Mouse (Mus musculus) heart, embryonic 13.5 days (tissue): ENCODE results near the gene Nuak2. TPM values are rescaled to one million over a fixed set of nuclear protein-coding genes. Genes with fewer than 3 reads are reported as not detected.

Experiments
- ATAC-seq: fragments of 200-750 bp; cut with Nextera tagmentation; 2 replicates; pipeline ENCODE4 v1.8.0; 2017; ENCODE audit warnings: moderate TSS enrichment; ENCODE audit not compliant: insufficient number of reproducible peaks, low FRiP score, low TSS enrichment; ENCODE audit errors: extremely low read depth
- H3K27ac ChIP-seq: fragments of 300-500 bp; sonication (generic); replicated peaks from 2 replicates; pipeline ENCODE4 v1.5.1; 2015; ENCODE audit warnings: moderate library complexity, mild to moderate bottlenecking, inconsistent platforms
- H3K27me3 ChIP-seq: fragments of 300-500 bp; sonication (generic); replicated peaks from 2 replicates; pipeline ENCODE4 v1.6.1; 2015; ENCODE audit warnings: mild to moderate bottlenecking, inconsistent platforms
- H3K36me3 ChIP-seq: fragments of 300-500 bp; sonication (generic); 2 replicates; pipeline ENCODE4 v1.6.1; 2015; ENCODE audit warnings: mild to moderate bottlenecking, inconsistent platforms
- H3K4me1 ChIP-seq: fragments of 300-500 bp; sonication (generic); 2 replicates; pipeline ENCODE4 v1.6.1; 2015; ENCODE audit warnings: inconsistent platforms
- H3K4me2 ChIP-seq: fragments of 300-500 bp; sonication (generic); 2 replicates; pipeline ENCODE4 v1.6.1; 2015; ENCODE audit warnings: inconsistent platforms, mild to moderate bottlenecking, moderate library complexity
- H3K4me3 ChIP-seq: fragments of 300-500 bp; sonication (generic); 2 replicates; pipeline ENCODE4 v1.5.1; 2015; ENCODE audit warnings: moderate library complexity, mild to moderate bottlenecking, inconsistent platforms
- H3K9ac ChIP-seq: fragments of 300-500 bp; sonication (generic); 2 replicates; pipeline ENCODE4 v1.6.1; 2015; ENCODE audit warnings: inconsistent platforms, mild to moderate bottlenecking, moderate library complexity
- H3K9me3 ChIP-seq: fragments of 300-500 bp; sonication (generic); 2 replicates; pipeline ENCODE4 v1.6.1; 2016; ENCODE audit warnings: inconsistent platforms
- WGBS: fragments of 180-500 bp; shearing (Covaris S2); methylation state at CpG from one replicate; pipeline ENCODE4 v1.1.7; 2015; ENCODE audit warnings: mixed read lengths; 5-methylcytosine and 5-hydroxymethylcytosine counted together
- polyA plus RNA-seq: library from polyadenylated mRNA; unstranded; fragments of >200 nt; fragmentation: Nextera tagmentation; extraction: Ambion mirVana; gene quantifications from 2 replicates; pipeline ENCODE4 v1.2.1, GENCODE M21; 2015

Gene Nuak2
- polyA plus RNA-seq, 1 experiment from 2014 or later: 2.0 TPM

GRCm38 (mm10) chr1:132316625-132316994 is 684 bp downstream of the Nuak2 start:
- WGBS: 39% methylated on average over 7 of the region's 7 CpGs
- Histone ChIP-seq H3K4me2 (peak overlapping the region; percentile 96), H3K4me3 (peak overlapping the region; percentile 70), H3K27me3 (peaks cover 46% of the 10 kb centered on the region), H3K9ac (peak overlapping the region; percentile 83), H3K4me1 (peaks cover 53% of the 10 kb centered on the region), H3K36me3 (no peaks in the 10 kb centered on the region), H3K9me3 (no peaks in the 10 kb centered on the region), H3K27ac (no peak overlapping the region)
- no peak for ATAC-seq

DNA sequence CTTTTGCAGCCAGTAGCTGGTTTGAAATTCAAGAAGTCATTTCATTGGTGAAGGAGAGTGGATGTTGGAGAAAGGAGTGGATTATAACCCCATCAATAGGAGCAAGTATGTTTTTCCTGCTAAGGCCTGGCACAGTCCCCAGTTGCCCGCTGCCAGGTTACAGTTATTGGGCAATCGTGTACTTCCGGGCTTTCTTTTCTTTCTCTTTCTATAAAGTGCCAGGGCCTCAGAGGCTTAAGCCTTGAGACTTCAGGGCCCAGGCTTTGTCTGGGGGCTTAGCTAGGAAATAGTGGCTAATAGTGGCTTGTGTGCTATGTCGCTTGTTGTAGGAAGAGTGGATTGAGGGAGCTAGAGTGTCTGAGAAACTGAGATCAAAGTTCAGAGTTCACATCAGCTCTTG is 1.5 kb downstream of the Nuak2 start:
- 0 out of 2 replicates have a peak overlapping the region, but pooled peaks have one; percentile 50 for H3K9ac ChIP-seq
- 80% methylated on average over 4 of the region's 4 CpGs for WGBS
- no peaks in the 10 kb centered on the region for H3K9me3 ChIP-seq
- peak overlapping the region; percentile 70 for H3K4me3 ChIP-seq
- H3K27ac ChIP-seq: no peak overlapping the region
- H3K36me3 ChIP-seq: no peaks in the 10 kb centered on the region
- H3K27me3 ChIP-seq: peaks cover 46% of the 10 kb centered on the region
- peaks cover 53% of the 10 kb centered on the region for H3K4me1 ChIP-seq
- no peak for ATAC-seq
- H3K4me2 ChIP-seq: peak overlapping the region; percentile 96

GRCm38 (mm10) chr1:132317894-132318863 is 2.3 kb downstream of the Nuak2 start:
- H3K9me3 ChIP-seq: no peaks in the 10 kb centered on the region
- H3K4me2 ChIP-seq: peak overlapping the region; percentile 96
- peaks cover 56% of the 10 kb centered on the region for H3K4me1 ChIP-seq
- H3K4me3 ChIP-seq: no peak overlapping the region
- no peak for ATAC-seq
- no peaks in the 10 kb centered on the region for H3K36me3 ChIP-seq
- 0 out of 2 replicates have a peak overlapping the region, but pooled peaks have one; percentile 3 for H3K9ac ChIP-seq
- H3K27me3 ChIP-seq: peaks cover 46% of the 10 kb centered on the region
- no peak overlapping the region for H3K27ac ChIP-seq
- WGBS: 45% methylated on average over 8 of the region's 8 CpGs

DNA sequence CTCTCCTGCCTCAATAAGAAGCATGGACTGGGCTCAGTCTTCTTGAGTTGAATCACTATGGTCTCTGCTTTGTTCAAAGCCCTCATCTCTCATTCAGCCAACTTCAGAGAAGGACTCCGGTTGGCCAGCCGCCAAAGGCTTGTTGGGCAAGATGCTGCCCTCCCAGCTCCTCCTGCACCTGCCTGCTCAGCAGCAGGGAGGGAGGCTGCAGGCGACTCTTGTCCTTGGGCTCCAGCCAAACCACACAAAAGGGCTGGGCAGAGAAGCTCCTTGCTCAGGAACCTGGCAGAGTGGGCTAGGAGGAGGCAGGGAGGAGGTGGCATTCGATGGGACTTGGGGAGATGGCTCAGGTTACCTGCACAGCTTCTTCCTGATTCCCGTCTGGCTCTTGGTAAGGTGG is 3.3 kb downstream of the Nuak2 start:
- no peaks in the 10 kb centered on the region for H3K36me3 ChIP-seq
- no peak overlapping the region for H3K27ac ChIP-seq
- H3K4me2 ChIP-seq: no peak overlapping the region

DNA sequence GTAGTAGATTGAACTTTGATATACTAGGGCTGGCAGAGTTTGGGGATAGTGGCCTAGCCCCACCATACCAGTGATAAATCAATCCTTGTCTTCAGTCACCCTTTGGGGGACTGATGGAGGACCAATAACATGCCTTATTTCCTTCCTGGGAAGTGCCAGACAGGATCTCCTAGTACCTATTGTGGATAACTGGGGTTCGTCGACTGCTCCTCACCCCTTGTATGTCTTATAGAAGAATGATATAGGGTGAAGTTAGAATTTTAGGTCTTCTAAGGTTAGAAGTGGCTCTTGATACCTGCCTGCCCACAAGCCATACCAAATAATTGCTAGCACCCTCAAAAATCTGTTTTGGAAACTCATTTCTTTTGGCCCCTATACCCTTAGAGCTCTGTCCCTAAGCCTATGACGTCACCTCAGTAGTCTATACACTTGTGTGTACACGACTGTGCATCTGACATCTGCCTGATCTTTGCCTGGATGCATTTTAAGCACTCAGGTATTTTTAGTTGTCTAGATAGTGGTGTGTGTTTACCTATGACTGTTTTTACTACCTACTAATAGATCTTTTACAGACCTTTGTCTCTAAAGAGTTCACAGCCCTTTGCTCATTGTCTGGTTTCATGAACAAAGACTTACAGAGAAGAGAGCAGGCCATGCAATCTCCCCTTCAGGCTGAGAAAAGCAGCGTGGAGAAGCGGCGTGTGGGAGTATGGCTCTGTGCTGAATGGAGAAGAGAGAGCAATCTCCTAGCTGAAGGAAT is 6.1 kb downstream of the Nuak2 start:
- H3K4me1 ChIP-seq: peaks cover 49% of the 10 kb centered on the region
- H3K9ac ChIP-seq: no peak overlapping the region
- H3K4me3 ChIP-seq: no peak overlapping the region
- peaks cover 16% of the 10 kb centered on the region for H3K27me3 ChIP-seq
- 63% methylated on average over 7 of the region's 7 CpGs for WGBS
- H3K9me3 ChIP-seq: no peaks in the 10 kb centered on the region
- H3K36me3 ChIP-seq: 0 out of 2 replicates have a peak, but pooled peaks cover 4% of the 10 kb centered on the region
- H3K4me2 ChIP-seq: no peak overlapping the region
- no peak for ATAC-seq
- H3K27ac ChIP-seq: peak overlapping the region; percentile 7; the same call in 1 of the 2 replicates

More for the DNA sequence above, 3.3 kb downstream of the Nuak2 start:
- H3K4me1 ChIP-seq: peaks cover 56% of the 10 kb centered on the region
- 39% methylated on average over 5 of the region's 5 CpGs for WGBS
- no peaks in the 10 kb centered on the region for H3K9me3 ChIP-seq
- ATAC-seq: no peak
- H3K9ac ChIP-seq: no peak overlapping the region
- peaks cover 35% of the 10 kb centered on the region for H3K27me3 ChIP-seq
- H3K4me3 ChIP-seq: no peak overlapping the region

GRCm38 (mm10) chr1:132322711-132323542 is 7.0 kb downstream of the Nuak2 start:
- peaks cover 7% of the 10 kb centered on the region; the same call in 1 of the 2 replicates for H3K27me3 ChIP-seq

GRCm38 (mm10) chr1:132326777-132327176 is 10.9 kb downstream of the Nuak2 start:
- Histone ChIP-seq H3K4me1 (peaks cover 37% of the 10 kb centered on the region), H3K9me3 (no peaks in the 10 kb centered on the region), H3K4me2 (no peak overlapping the region), H3K27ac (no peak overlapping the region), H3K4me3 (no peak overlapping the region), H3K27me3 (no peaks in the 10 kb centered on the region), H3K9ac (no peak overlapping the region), H3K36me3 (peaks cover 18% of the 10 kb centered on the region; the same call in 1 of the 2 replicates)
- ATAC-seq: no peak
- WGBS: 60% methylated on average over 9 of the region's 9 CpGs

More at GRCm38 (mm10) chr1:132322711-132323542, 7.0 kb downstream of the Nuak2 start:
- Histone ChIP-seq H3K36me3 (peaks cover 7% of the 10 kb centered on the region; the same call in 1 of the 2 replicates), H3K4me1 (peaks cover 50% of the 10 kb centered on the region), H3K27ac (peak overlapping the region; percentile 7; the same call in 1 of the 2 replicates), H3K4me2 (no peak overlapping the region), H3K9me3 (no peaks in the 10 kb centered on the region), H3K9ac (0 out of 2 replicates have a peak overlapping the region, but pooled peaks have one; percentile 17), H3K4me3 (no peak overlapping the region)
- WGBS: 42% methylated on average over 13 of the region's 13 CpGs
- ATAC-seq: no peak; the same call in 1 of the 2 replicates

DNA sequence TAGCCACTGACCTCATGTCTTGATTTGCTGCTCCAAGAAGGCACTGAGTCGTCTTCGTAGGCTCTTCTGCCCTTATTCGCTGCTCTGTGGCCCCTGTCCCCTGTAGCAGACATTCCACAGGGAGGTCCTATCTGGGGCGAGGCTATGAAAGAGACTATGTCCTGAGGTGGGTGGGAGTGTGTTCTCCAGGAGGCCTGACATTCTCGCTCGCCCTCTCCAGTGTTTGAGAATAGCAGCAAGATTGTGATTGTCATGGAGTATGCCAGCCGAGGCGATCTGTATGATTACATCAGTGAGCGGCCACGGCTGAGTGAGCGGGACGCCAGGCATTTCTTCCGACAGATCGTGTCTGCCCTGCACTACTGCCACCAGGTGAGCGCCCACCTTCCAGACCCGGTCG is 11.6 kb downstream of the Nuak2 start:
- H3K4me2 ChIP-seq: 0 out of 2 replicates have a peak overlapping the region, but pooled peaks have one; percentile 4
- WGBS: 50% methylated on average over 17 of the region's 17 CpGs
- H3K9me3 ChIP-seq: no peaks in the 10 kb centered on the region
- H3K27me3 ChIP-seq: no peaks in the 10 kb centered on the region
- no peak overlapping the region for H3K4me3 ChIP-seq
- H3K27ac ChIP-seq: no peak overlapping the region
- H3K4me1 ChIP-seq: peaks cover 34% of the 10 kb centered on the region
- H3K9ac ChIP-seq: no peak overlapping the region; the same call in 1 of the 2 replicates
- peaks cover 22% of the 10 kb centered on the region; the same call in 1 of the 2 replicates for H3K36me3 ChIP-seq
- no peak for ATAC-seq

GRCm38 (mm10) chr1:132328565-132328964 is 12.6 kb downstream of the Nuak2 start:
- Histone ChIP-seq H3K9me3 (no peaks in the 10 kb centered on the region), H3K27me3 (no peaks in the 10 kb centered on the region), H3K4me1 (peaks cover 34% of the 10 kb centered on the region), H3K4me2 (no peak overlapping the region), H3K36me3 (peaks cover 22% of the 10 kb centered on the region; the same call in 1 of the 2 replicates), H3K9ac (no peak overlapping the region), H3K27ac (no peak overlapping the region), H3K4me3 (no peak overlapping the region)
- ATAC-seq: no peak
- 81% methylated on average over 3 of the region's 3 CpGs for WGBS

DNA sequence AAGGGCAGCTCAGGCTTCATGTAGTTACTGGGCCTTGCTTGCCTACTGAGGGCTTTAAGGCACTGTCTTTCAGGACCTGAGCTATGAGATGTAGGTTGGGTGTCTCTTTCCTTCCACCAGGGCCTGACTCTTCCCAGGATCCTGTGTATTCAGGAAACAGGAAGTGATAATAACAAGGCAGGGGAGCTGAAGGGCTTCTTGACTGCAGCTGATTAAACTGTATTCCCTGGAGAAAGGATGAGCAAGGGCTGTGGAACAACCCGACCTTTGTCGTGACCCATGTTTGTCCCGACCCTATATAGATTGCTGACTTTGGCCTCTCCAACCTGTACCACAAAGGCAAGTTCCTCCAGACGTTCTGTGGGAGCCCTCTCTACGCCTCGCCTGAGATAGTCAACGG is 13.7 kb downstream of the Nuak2 start:
- H3K27ac ChIP-seq: no peak overlapping the region
- H3K9ac ChIP-seq: no peak overlapping the region
- no peak overlapping the region for H3K4me2 ChIP-seq
- no peak for ATAC-seq
- H3K9me3 ChIP-seq: no peaks in the 10 kb centered on the region
- no peak overlapping the region for H3K4me3 ChIP-seq
- H3K27me3 ChIP-seq: no peaks in the 10 kb centered on the region
- H3K4me1 ChIP-seq: peaks cover 45% of the 10 kb centered on the region
- H3K36me3 ChIP-seq: peaks cover 22% of the 10 kb centered on the region; the same call in 1 of the 2 replicates
- 61% methylated on average over 7 of the region's 7 CpGs for WGBS
